Mouse (Mus musculus): Measurements from ENCODE around the gene Ncf1. TPM values are rescaled to one million over a fixed set of nuclear protein-coding genes. Genes with fewer than 3 reads are reported as not detected.

Gene Ncf1
- polyA plus RNA-seq, 1 experiment from 2014 or later = 4.2 TPM

DNA sequence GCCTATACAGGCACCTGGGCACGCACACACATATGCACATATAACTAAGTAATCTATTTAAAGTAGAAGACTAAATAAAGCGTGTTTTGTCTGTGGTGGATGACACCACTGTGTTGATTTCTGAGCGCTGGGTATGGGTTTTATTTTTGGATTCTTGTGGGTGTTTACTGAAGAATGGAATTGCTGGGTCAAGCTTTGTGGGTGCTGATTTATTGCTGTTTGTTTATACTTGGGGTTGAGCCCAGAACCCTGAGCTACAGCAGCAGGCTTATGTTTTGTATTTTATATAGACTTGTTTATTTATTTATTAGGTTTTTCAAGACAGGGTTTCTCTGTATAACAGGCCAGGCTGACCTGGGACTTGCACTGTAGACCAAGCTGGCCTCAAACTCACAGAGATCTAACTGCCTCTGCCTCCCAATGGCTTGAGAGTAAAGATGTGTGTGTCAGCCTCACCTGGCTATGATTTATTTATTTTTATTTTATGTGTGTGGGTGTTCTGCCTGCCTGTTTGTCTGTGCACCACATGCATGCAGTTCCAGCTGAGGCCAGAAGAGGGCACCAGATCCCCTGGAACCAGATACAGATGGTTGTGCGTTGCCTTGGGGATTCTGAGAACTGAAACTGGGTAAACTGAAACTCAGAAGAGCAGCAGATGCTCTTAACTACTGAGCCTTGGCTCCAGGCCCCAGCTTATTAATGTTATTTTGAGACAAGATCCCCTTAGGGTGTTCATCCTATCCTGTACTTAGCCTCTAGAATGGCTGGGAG, 42.3 kb downstream of the Ncf1 start:
- Histone ChIP-seq H3K27ac (ENCODE audit: low read length) (no peak overlapping the region), H3K9ac (replicated peaks; ENCODE audit: low read length) (no peak overlapping the region), H3K27me3 (ENCODE audit: insufficient read depth, low read length) (no peaks in the 10 kb centered on the region), H3K36me3 (ENCODE audit: insufficient read depth, low read length) (no peaks in the 10 kb centered on the region), H3K9me3 (ENCODE audit: low read length) (0 out of 2 replicates have a peak, but pooled peaks cover 3% of the 10 kb centered on the region), H3K4me1 (ENCODE audit: insufficient read depth, low read length) (peaks cover 16% of the 10 kb centered on the region), H3K4me2 (replicated peaks; ENCODE audit: low read depth, low read length) (no peak overlapping the region), H3K4me3 (ENCODE audit: low read length) (no peak overlapping the region)
- WGBS = 74% methylated on average over 4 of the region's 4 CpGs
- no peak for ATAC-seq (ENCODE audit: low FRiP score, low TSS enrichment)

DNA sequence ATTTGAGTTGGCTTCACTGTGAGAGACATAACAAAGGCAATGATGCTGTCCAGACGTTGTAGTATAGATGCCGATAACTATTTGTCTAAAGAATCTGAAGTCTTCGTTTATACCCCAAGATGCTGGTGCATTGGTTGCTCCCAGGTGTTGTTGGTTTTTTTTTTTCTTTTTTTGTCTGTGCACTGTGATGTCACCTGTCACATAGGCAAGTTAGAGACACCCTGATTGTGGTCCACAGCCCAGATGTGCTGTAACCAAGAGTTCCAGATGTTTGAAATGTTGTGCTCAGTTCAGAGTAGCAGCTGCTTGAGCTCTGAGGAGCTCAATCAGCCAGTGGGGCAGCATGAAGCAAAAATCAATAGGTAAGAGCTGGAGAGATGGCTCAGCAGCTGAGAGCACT, 43.4 kb downstream of the Ncf1 start:
- no peak for ATAC-seq (ENCODE audit: low FRiP score, low TSS enrichment)
- 87% methylated on average over 3 of the region's 3 CpGs for WGBS

DNA sequence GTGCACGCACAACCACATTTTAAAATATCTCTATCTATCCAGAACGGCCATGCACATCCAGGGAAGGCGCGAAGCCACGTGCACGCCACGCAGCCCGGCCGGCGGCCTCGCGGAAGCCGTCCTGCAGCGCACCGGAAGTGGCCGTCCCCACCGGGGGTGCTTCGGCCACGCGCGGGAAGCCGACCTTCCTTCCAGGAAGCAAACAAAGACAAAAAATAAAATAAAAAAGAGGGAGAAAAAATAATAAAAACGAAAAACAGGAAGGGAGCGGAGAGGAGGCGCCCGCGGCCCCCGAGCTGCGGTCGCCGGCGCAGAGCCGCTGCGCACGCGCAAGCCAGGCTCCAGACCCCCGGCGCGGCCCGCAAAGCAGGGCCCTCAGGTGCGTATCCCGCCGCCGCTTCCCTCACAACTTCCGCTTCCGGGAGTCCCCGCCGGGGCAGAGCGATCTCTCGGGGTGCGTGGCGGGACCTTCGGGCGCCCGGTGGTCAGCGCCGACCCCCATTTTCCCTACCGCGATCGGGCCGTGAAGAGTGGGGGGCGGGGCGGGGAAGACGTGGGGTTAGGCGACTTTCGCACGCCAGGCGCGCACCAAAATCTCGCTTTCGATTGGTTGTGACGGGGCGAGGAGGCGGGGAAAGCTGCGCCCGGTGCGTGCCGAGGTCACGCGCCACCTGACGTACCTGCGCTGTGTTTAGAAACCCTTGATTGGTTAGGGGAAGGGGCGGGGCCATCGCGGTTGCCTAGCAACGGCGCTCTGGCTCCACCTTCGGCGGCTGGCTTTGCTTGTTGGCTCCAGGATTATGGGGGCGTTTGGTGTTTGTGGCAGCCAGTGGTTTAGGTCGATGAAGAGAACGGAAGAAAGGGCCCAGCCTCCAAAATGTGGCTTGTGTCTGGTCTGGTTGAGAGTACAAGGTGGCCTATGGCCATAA, 45.3 kb downstream of the Ncf1 start, which contains the start of gene Gtf2ird2:
Gene Gtf2ird2 (plus strand): TSS at position 140 of the 929 bp plus-strand sequence.
- Histone ChIP-seq H3K27me3 (ENCODE audit: insufficient read depth, low read length) (no peaks in the 10 kb centered on the region), H3K4me2 (replicated peaks; ENCODE audit: low read depth, low read length) (peak within 1 kb of the TSS; percentile 84), H3K4me3 (ENCODE audit: low read length) (peak within 1 kb of the TSS; percentile 76), H3K27ac (ENCODE audit: low read length) (peak within 1 kb of the TSS; percentile 98), H3K36me3 (ENCODE audit: insufficient read depth, low read length) (no peaks in the 10 kb centered on the region), H3K4me1 (ENCODE audit: insufficient read depth, low read length) (peaks cover 18% of the 10 kb centered on the region), H3K9ac (replicated peaks; ENCODE audit: low read length) (peak within 1 kb of the TSS; percentile 91), H3K9me3 (ENCODE audit: low read length) (0 out of 2 replicates have a peak, but pooled peaks cover 3% of the 10 kb centered on the region)
- peak; percentile 93 for ATAC-seq (ENCODE audit: low FRiP score, low TSS enrichment)
- WGBS = under 1% methylated on average over 90 of the region's 92 CpGs

More for the DNA sequence above, 43.4 kb downstream of the Ncf1 start:
- no peaks in the 10 kb centered on the region for H3K27me3 ChIP-seq (ENCODE audit: insufficient read depth, low read length)
- H3K9ac ChIP-seq (replicated peaks; ENCODE audit: low read length) = no peak overlapping the region
- no peak overlapping the region for H3K4me2 ChIP-seq (replicated peaks; ENCODE audit: low read depth, low read length)
- H3K4me1 ChIP-seq (ENCODE audit: insufficient read depth, low read length) = peaks cover 18% of the 10 kb centered on the region
- H3K4me3 ChIP-seq (ENCODE audit: low read length) = no peak overlapping the region
- H3K9me3 ChIP-seq (ENCODE audit: low read length) = 0 out of 2 replicates have a peak, but pooled peaks cover 3% of the 10 kb centered on the region
- no peak overlapping the region for H3K27ac ChIP-seq (ENCODE audit: low read length)
- no peaks in the 10 kb centered on the region for H3K36me3 ChIP-seq (ENCODE audit: insufficient read depth, low read length)

DNA sequence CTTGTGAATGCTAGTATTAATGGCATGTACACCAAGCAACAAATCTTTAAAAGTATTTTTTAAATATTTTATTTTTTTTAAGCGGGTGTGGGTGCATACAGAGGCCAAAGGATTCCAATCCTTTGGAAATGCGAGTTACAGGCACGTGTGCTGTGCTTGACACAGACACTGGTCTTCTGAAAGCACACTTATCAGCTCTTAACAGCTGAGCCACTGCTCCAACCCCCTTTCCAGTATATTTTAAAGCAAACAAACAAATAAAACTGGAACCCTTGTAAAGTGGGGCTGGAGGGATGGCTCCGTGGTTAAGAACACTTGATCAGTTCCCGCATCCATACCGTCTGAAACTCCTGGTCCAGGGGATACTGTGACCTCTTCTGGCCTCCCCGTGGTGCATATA, 46.3 kb downstream of the Ncf1 start:
- H3K9ac ChIP-seq (replicated peaks; ENCODE audit: low read length) = peak overlapping the region; percentile 91
- 0 out of 2 replicates have a peak, but pooled peaks cover 3% of the 10 kb centered on the region for H3K9me3 ChIP-seq (ENCODE audit: low read length)
- H3K36me3 ChIP-seq (ENCODE audit: insufficient read depth, low read length) = no peaks in the 10 kb centered on the region
- H3K4me2 ChIP-seq (replicated peaks; ENCODE audit: low read depth, low read length) = peak overlapping the region; percentile 84
- peak overlapping the region; percentile 76 for H3K4me3 ChIP-seq (ENCODE audit: low read length)
- no peaks in the 10 kb centered on the region for H3K27me3 ChIP-seq (ENCODE audit: insufficient read depth, low read length)
- H3K27ac ChIP-seq (ENCODE audit: low read length) = peak overlapping the region; percentile 98
- 48% methylated on average over 7 of the region's 7 CpGs for WGBS
- H3K4me1 ChIP-seq (ENCODE audit: insufficient read depth, low read length) = peaks cover 18% of the 10 kb centered on the region
- ATAC-seq (ENCODE audit: low FRiP score, low TSS enrichment) = no peak

GRCm38 (mm10) chr5:134182735-134183134, 46.7 kb downstream of the Ncf1 start:
- no peak for ATAC-seq (ENCODE audit: low FRiP score, low TSS enrichment)
- WGBS = 21% methylated on average over 4 of the region's 4 CpGs
- H3K27me3 ChIP-seq (ENCODE audit: insufficient read depth, low read length) = no peaks in the 10 kb centered on the region
- H3K9me3 ChIP-seq (ENCODE audit: low read length) = 0 out of 2 replicates have a peak, but pooled peaks cover 3% of the 10 kb centered on the region
- peak overlapping the region; percentile 98; the same call in 1 of the 2 replicates for H3K27ac ChIP-seq (ENCODE audit: low read length)
- peaks cover 18% of the 10 kb centered on the region for H3K4me1 ChIP-seq (ENCODE audit: insufficient read depth, low read length)
- H3K4me3 ChIP-seq (ENCODE audit: low read length) = peak overlapping the region; percentile 76; the same call in 1 of the 2 replicates
- H3K9ac ChIP-seq (replicated peaks; ENCODE audit: low read length) = peak overlapping the region; percentile 91; the same call in 1 of the 2 replicates
- H3K4me2 ChIP-seq (replicated peaks; ENCODE audit: low read depth, low read length) = peak overlapping the region; percentile 84
- no peaks in the 10 kb centered on the region for H3K36me3 ChIP-seq (ENCODE audit: insufficient read depth, low read length)

- Histone ChIP-seq H3K36me3 (ENCODE audit: insufficient read depth, low read length) (no peaks in the 10 kb centered on the region), H3K9me3 (ENCODE audit: low read length) (no peaks in the 10 kb centered on the region), H3K4me1 (ENCODE audit: insufficient read depth, low read length) (peaks cover 18% of the 10 kb centered on the region), H3K4me3 (ENCODE audit: low read length) (no peak overlapping the region), H3K4me2 (replicated peaks; ENCODE audit: low read depth, low read length) (0 out of 2 replicates have a peak overlapping the region, but pooled peaks have one; percentile 84), H3K27me3 (ENCODE audit: insufficient read depth, low read length) (no peaks in the 10 kb centered on the region), H3K9ac (replicated peaks; ENCODE audit: low read length) (no peak overlapping the region), H3K27ac (ENCODE audit: low read length) (peak overlapping the region; percentile 98; the same call in 1 of the 2 replicates)
- WGBS = 53% methylated on average over 3 of the region's 3 CpGs
- ATAC-seq (ENCODE audit: low FRiP score, low TSS enrichment) = no peak
Measured at GRCm38 (mm10) chr5:134182172-134182571, 47.3 kb downstream of the Ncf1 start.

GRCm38 (mm10) chr5:134179871-134180270, 49.6 kb downstream of the Ncf1 start:
- Histone ChIP-seq H3K4me3 (ENCODE audit: low read length) (no peak overlapping the region), H3K9me3 (ENCODE audit: low read length) (no peaks in the 10 kb centered on the region), H3K36me3 (ENCODE audit: insufficient read depth, low read length) (no peaks in the 10 kb centered on the region), H3K9ac (replicated peaks; ENCODE audit: low read length) (no peak overlapping the region), H3K27ac (ENCODE audit: low read length) (no peak overlapping the region), H3K4me1 (ENCODE audit: insufficient read depth, low read length) (peaks cover 26% of the 10 kb centered on the region), H3K27me3 (ENCODE audit: insufficient read depth, low read length) (no peaks in the 10 kb centered on the region), H3K4me2 (replicated peaks; ENCODE audit: low read depth, low read length) (no peak overlapping the region)
- no peak for ATAC-seq (ENCODE audit: low FRiP score, low TSS enrichment)
- 21% methylated on average over 7 of the region's 7 CpGs for WGBS

- H3K9ac ChIP-seq (replicated peaks; ENCODE audit: low read length) = no peak overlapping the region
- H3K27me3 ChIP-seq (ENCODE audit: insufficient read depth, low read length) = no peaks in the 10 kb centered on the region
- no peaks in the 10 kb centered on the region for H3K9me3 ChIP-seq (ENCODE audit: low read length)
- no peak overlapping the region for H3K4me2 ChIP-seq (replicated peaks; ENCODE audit: low read depth, low read length)
- peaks cover 33% of the 10 kb centered on the region for H3K4me1 ChIP-seq (ENCODE audit: insufficient read depth, low read length)
- no peak for ATAC-seq (ENCODE audit: low FRiP score, low TSS enrichment)
- H3K27ac ChIP-seq (ENCODE audit: low read length) = no peak overlapping the region
- no peaks in the 10 kb centered on the region for H3K36me3 ChIP-seq (ENCODE audit: insufficient read depth, low read length)
- H3K4me3 ChIP-seq (ENCODE audit: low read length) = no peak overlapping the region
- WGBS = 69% methylated on average over 7 of the region's 7 CpGs
Measured at GRCm38 (mm10) chr5:134178536-134178935, 50.9 kb downstream of the Ncf1 start.

- H3K4me1 ChIP-seq (ENCODE audit: insufficient read depth, low read length) = peaks cover 18% of the 10 kb centered on the region
Measured at GRCm38 (mm10) chr5:134176169-134176881, 53.1 kb downstream of the Ncf1 start, which contains the start of gene Rcc1l. TSS of gene Rcc1l (minus strand) at chr5:134176774.

More at GRCm38 (mm10) chr5:134176169-134176881, 53.1 kb downstream of the Ncf1 start, which contains the start of gene Rcc1l:
- Histone ChIP-seq H3K27me3 (ENCODE audit: insufficient read depth, low read length) (no peaks in the 10 kb centered on the region), H3K4me3 (ENCODE audit: low read length) (peak within 1 kb of the TSS; percentile 73), H3K9ac (replicated peaks; ENCODE audit: low read length) (peak within 1 kb of the TSS; percentile 73), H3K4me2 (replicated peaks; ENCODE audit: low read depth, low read length) (peak within 1 kb of the TSS; percentile 63), H3K27ac (ENCODE audit: low read length) (peak within 1 kb of the TSS; percentile 83), H3K36me3 (ENCODE audit: insufficient read depth, low read length) (no peaks in the 10 kb centered on the region; the same call in 1 of the 2 replicates), H3K9me3 (ENCODE audit: low read length) (no peaks in the 10 kb centered on the region)
- ATAC-seq (ENCODE audit: low FRiP score, low TSS enrichment) = peak; percentile 87
- under 1% methylated on average over 72 of the region's 72 CpGs for WGBS

All from kidney, embryonic 16.5 days (tissue).